Mouse (Mus musculus) limb, embryonic 14.5 days (tissue): ENCODE measurements at regions not wholly inside any gene's neighbourhood (a gene's known extent, or its start where the extent isn't known, plus 50 kb on each side); places are given as distances from the start of the nearest gene placed in this dataset.

Experiments used
- ATAC-seq: fragments of 200-750 bp; cut with Nextera tagmentation; 2 replicates; pipeline ENCODE4 v1.8.0; 2017; ENCODE audit warnings: low read depth, moderate number of reproducible peaks, moderate TSS enrichment; ENCODE audit not compliant: low FRiP score
- DNase-seq: peaks from one replicate; pipeline ENCODE4 v3.0.0-alpha.2; 2015; ENCODE audit warnings: low spot score
- H3K27ac ChIP-seq: fragments of 300-500 bp; sonication (generic); replicated peaks from 2 replicates; pipeline ENCODE4 v1.5.1; 2014; ENCODE audit warnings: low read depth, mild to moderate bottlenecking, low read length, moderate library complexity, mixed read lengths
- H3K27me3 ChIP-seq: fragments of 300-500 bp; sonication (generic); 2 replicates; pipeline ENCODE4 v1.6.1; 2014; ENCODE audit warnings: low read length, mixed read lengths; ENCODE audit not compliant: control insufficient read depth, insufficient read depth
- H3K36me3 ChIP-seq: fragments of 300-500 bp; sonication (generic); 2 replicates; pipeline ENCODE4 v1.6.1; 2014; ENCODE audit warnings: mild to moderate bottlenecking, low read length, moderate library complexity, mixed read lengths; ENCODE audit not compliant: control insufficient read depth, insufficient read depth
- H3K4me1 ChIP-seq: fragments of 300-500 bp; sonication (generic); 2 replicates; pipeline ENCODE4 v1.6.1; 2014; ENCODE audit warnings: antibody characterized with exemption, low read length, mixed read lengths; ENCODE audit not compliant: control insufficient read depth, insufficient read depth
- H3K4me2 ChIP-seq: fragments of 300-500 bp; sonication (generic); replicated peaks from 2 replicates; pipeline ENCODE4 v1.6.1; 2014; ENCODE audit warnings: low read depth, mild to moderate bottlenecking, low read length, moderate library complexity; ENCODE audit not compliant: severe bottlenecking
- H3K4me3 ChIP-seq: fragments of 300-500 bp; sonication (generic); replicated peaks from 2 replicates; pipeline ENCODE4 v1.5.1; 2014; ENCODE audit warnings: low read length
- H3K9ac ChIP-seq: fragments of 300-500 bp; sonication (generic); 2 replicates; pipeline ENCODE4 v1.6.1; 2014; ENCODE audit warnings: mild to moderate bottlenecking, low read depth, low read length, moderate library complexity; ENCODE audit not compliant: severe bottlenecking
- H3K9me3 ChIP-seq: fragments of 300-500 bp; sonication (generic); 2 replicates; pipeline ENCODE4 v1.6.1; 2016; ENCODE audit warnings: low read length; ENCODE audit not compliant: control insufficient read depth
- POLR2A ChIP-seq: fragments of 200-500 bp; IDR thresholded peaks from 2 replicates; pipeline ENCODE4 v1.8.0; 2012; ENCODE audit warnings: inconsistent platforms, mild to moderate bottlenecking, moderate library complexity, borderline replicate concordance; ENCODE audit not compliant: insufficient read depth, insufficient read length; ENCODE audit errors: extremely low read depth
- WGBS: fragments of 180-500 bp; shearing (Covaris S2); extraction: QIAGEN DNeasy Blood & Tissue Kit; methylation state at CpG from one replicate; pipeline ENCODE4 v1.1.7; 2014; 5-methylcytosine and 5-hydroxymethylcytosine counted together

DNA sequence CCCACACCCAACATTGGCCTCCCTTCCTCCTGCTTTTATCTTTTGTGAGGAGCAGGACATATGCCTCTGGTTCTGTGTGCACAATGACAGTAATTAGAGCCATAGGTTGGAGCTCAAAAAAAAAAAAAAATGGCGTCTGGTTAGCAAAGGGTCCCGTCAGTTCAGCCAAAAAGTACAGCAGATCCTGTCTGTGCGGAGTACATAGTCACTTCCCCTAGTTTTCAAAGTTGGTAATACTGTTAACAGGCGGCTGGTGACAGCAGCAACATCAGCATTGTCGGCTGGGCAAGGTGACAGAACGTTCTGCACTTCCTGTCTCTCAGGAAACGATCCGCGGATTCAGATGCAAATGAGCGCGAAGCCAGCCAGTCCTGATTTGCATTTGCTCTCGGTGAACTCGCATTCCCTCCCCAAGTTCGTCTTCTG lies 642.4 kb upstream of the Gm19410 start:
- Histone ChIP-seq H3K27me3 (no peaks in the 10 kb centered on the region), H3K4me1 (0 out of 2 replicates have a peak, but pooled peaks cover 5% of the 10 kb centered on the region), H3K4me2 (peak overlapping the region; percentile 43), H3K36me3 (no peaks in the 10 kb centered on the region), H3K4me3 (peak overlapping the region; percentile 28), H3K9me3 (no peaks in the 10 kb centered on the region), H3K9ac (no peak overlapping the region), H3K27ac (no peak overlapping the region)
- WGBS: 7% methylated on average over 14 of the region's 14 CpGs
- DNase-seq: peak; percentile 37
- TF ChIP-seq POLR2A: no peak
- no peak for ATAC-seq

DNA sequence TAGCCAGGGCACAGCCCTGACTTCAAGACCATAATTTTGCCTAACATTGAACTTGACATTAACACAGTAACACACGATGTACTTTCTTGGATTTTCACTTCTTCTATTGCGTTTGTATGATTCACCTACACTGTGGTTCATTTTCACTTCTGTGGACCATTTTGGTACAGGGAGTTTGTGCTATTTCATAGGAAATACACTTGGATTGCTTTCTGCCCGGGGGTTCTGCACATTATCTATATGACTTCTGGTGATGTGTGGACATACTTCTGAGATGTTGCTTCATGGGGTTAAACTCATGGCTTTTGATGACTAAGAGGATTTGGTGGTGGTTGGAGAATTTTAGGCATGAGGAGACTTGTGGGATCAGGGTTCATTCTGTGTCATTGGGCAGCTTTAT lies 640.4 kb upstream of the Gm19410 start:
- Histone ChIP-seq H3K9ac (no peak overlapping the region), H3K27me3 (no peaks in the 10 kb centered on the region), H3K4me2 (no peak overlapping the region), H3K36me3 (no peaks in the 10 kb centered on the region), H3K4me3 (no peak overlapping the region), H3K27ac (no peak overlapping the region), H3K4me1 (0 out of 2 replicates have a peak, but pooled peaks cover 5% of the 10 kb centered on the region), H3K9me3 (no peaks in the 10 kb centered on the region)
- DNase-seq (no peak), ATAC-seq (no peak)
- WGBS: 89% methylated on average over 3 of the region's 3 CpGs
- no peak for TF ChIP-seq POLR2A

DNA sequence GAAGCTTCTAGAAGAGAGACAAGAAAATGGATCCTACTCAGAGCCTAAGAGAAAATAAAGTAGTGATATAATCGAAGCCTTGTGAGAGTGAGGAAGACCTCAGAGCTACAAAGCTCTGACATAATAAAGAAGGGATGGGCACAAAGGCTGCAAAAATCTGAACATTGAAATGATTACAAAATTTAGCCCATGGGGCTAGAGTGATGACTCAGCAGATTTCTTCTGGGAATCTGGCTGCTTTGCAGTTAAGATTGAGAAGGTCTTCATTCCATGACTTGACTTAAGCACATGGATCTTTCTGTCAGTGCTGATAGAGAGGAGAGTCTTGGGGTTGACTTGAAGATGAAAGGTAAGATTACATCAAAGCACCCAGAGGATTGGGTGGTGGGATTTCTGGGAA lies 633.3 kb upstream of the Gm19410 start:
- ATAC-seq: no peak
- Histone ChIP-seq H3K9ac (no peak overlapping the region), H3K9me3 (no peaks in the 10 kb centered on the region), H3K4me3 (no peak overlapping the region), H3K27me3 (no peaks in the 10 kb centered on the region), H3K27ac (no peak overlapping the region), H3K4me1 (no peaks in the 10 kb centered on the region), H3K36me3 (no peaks in the 10 kb centered on the region), H3K4me2 (no peak overlapping the region)
- DNase-seq: no peak
- 98% methylated on average over 1 of the region's 1 CpGs for WGBS
- no peak for TF ChIP-seq POLR2A

DNA sequence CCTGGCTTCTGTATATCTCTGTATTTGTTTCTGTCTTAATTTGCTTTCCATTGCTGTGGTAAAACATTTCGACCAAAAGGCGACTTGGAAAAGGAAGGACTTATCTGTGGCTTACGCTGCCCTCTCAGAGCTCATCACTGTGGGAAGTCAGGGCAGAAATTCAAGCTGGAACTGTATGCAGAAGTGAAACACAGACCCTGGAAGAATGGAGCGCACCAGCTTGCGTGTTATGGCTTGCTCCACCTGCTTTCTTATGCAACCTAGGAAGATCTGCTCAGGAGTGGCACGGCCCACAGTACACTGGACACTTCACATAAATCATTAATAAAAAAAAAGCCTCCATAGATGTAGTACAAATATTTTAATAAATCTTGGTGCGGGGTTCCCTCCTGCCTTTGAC lies 630.0 kb upstream of the Gm19410 start:
- no peak for ATAC-seq
- WGBS: 85% methylated on average over 7 of the region's 7 CpGs
- DNase-seq: no peak
- H3K27me3 ChIP-seq: no peaks in the 10 kb centered on the region
- no peak overlapping the region for H3K4me2 ChIP-seq
- H3K36me3 ChIP-seq: no peaks in the 10 kb centered on the region
- no peaks in the 10 kb centered on the region for H3K4me1 ChIP-seq
- no peak overlapping the region for H3K4me3 ChIP-seq
- TF ChIP-seq POLR2A: no peak
- no peak overlapping the region for H3K27ac ChIP-seq
- H3K9ac ChIP-seq: no peak overlapping the region
- no peaks in the 10 kb centered on the region for H3K9me3 ChIP-seq

DNA sequence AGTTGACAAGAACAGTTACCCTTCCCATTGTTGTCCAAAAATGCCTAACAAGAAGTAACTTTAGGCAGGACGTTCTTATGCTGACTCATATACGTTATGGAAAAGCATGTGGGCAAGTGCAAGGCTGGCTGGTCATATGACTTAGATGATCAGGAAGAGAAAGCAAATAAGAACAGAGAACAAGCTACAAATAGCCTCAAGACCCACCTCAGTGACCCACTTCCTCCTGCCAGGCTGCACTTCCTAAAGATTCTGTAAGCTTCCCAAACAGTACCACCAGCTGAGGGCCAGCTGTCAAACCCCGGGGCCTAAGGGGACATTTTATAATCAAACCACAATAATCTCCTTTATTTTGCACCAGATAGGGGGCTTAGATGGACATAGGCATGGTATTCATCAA lies 628.9 kb upstream of the Gm19410 start:
- WGBS: 90% methylated on average over 3 of the region's 3 CpGs

DNA sequence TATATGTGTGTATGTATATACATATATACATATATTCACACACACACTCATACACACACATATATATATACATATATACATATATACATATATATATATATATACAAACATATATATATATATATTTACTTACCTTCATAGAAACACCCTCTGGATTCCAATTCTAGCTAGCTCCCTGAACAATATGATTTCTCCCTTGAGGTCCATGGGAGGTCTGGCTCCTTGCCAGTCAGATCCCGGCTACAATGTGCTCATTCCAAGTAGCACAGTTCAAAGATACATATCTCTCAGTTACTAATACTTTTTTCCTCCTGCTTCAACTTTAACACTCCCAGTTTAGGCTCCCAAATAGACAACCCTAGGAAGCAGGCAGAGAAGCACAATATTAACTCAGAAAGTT lies 624.8 kb upstream of the Gm19410 start:
- Histone ChIP-seq H3K27me3 (no peaks in the 10 kb centered on the region), H3K36me3 (no peaks in the 10 kb centered on the region), H3K4me3 (no peak overlapping the region), H3K4me1 (no peaks in the 10 kb centered on the region; the same call in 1 of the 2 replicates), H3K9ac (no peak overlapping the region), H3K9me3 (no peaks in the 10 kb centered on the region), H3K27ac (no peak overlapping the region), H3K4me2 (no peak overlapping the region)
- TF ChIP-seq POLR2A: no peak
- no peak for ATAC-seq
- WGBS: 75% methylated on average over 1 of the region's 1 CpGs
- DNase-seq: no peak

More for the DNA sequence above, 628.9 kb upstream of the Gm19410 start:
- no peaks in the 10 kb centered on the region for H3K27me3 ChIP-seq
- ATAC-seq (no peak), DNase-seq (no peak)
- H3K27ac ChIP-seq: no peak overlapping the region
- no peak for TF ChIP-seq POLR2A
- H3K36me3 ChIP-seq: no peaks in the 10 kb centered on the region
- H3K9ac ChIP-seq: no peak overlapping the region
- H3K4me3 ChIP-seq: no peak overlapping the region
- no peaks in the 10 kb centered on the region for H3K4me1 ChIP-seq
- no peaks in the 10 kb centered on the region for H3K9me3 ChIP-seq
- no peak overlapping the region for H3K4me2 ChIP-seq
